Comparison of ENCODE assay signal across 22 mouse cellular contexts in genomic region chr15:8896856-8897255, GRCm38 (mm10).
DNase-seq lines count a peak whose midpoint lies in the region; ATAC-seq and TF ChIP-seq lines count a peak whose summit lies in the region.
"Had no signal": no experiment of that assay in that cellular context is flagged by ENCODE, and none has a peak within 500 bp of the region (broad histone marks: within the 10 kb centered on the region; RNA-seq: fewer than 3 reads in every experiment).

No protein-coding gene starts in this region.

- no peak overlapping the region for H3K9ac ChIP-seq in intestine, embryonic 16.5 days (ENCODE audit: low read depth, low read length)
- H3K9ac ChIP-seq: embryonic facial prominence, embryonic 15.5 days; heart, embryonic 15.5 days; hindbrain, embryonic 13.5 days had no signal

- WGBS in intestine, embryonic 16.5 days: 82% methylated on average over 2 of the region's 2 CpGs

- TF ChIP-seq CTCF in layer of hippocampus, adult 2 months (conservative IDR thresholded peaks at IDR 0.05): no peak
- no peak for TF ChIP-seq CTCF in C2C12 (IDR thresholded peaks at IDR 0.05; ENCODE audit: control insufficient read depth, insufficient read depth, insufficient read length)

- no peak for DNase-seq in layer of hippocampus, adult 2 months (ENCODE audit: low spot score in 2 of 2)
- no peak for DNase-seq in layer of hippocampus, postnatal 14 days (ENCODE audit: low spot score in 2 of 2)
- DNase-seq in 3T3-L1 (ENCODE audit: low read depth, low spot score) (peak; percentile 83), MN1 (ENCODE audit: low spot score) (peak; percentile 19)
- no peak for DNase-seq in urinary bladder, adult 2 months (ENCODE audit: low spot score)
- DNase-seq in left cerebral cortex, postnatal 14 days (ENCODE audit: low spot score in 2 of 2): no peak
- DNase-seq: adrenal gland, adult 2 months; B cell, adult 2 months; embryo, embryonic 11 days; heart, adult 2 months; heart, postnatal 14 days; kidney, adult 18-20 months had no signal

- H3K79me3 ChIP-seq in C2C12 (ENCODE audit: low read depth): no peaks in the 10 kb centered on the region

- H3K4me1 ChIP-seq in intestine, embryonic 16.5 days (ENCODE audit: control insufficient read depth, insufficient read depth, low read length): no peaks in the 10 kb centered on the region
- H3K4me1 ChIP-seq: embryonic facial prominence, embryonic 15.5 days; heart, embryonic 15.5 days; hindbrain, embryonic 13.5 days had no signal

- ATAC-seq in intestine, embryonic 16.5 days: no peak
- ATAC-seq: activated CD4-positive, CD25-positive, alpha-beta regulatory T cell, adult 4 months; Patski had no signal

- H3K4me3 ChIP-seq in layer of hippocampus, adult 2 months: no peak overlapping the region
- H3K4me3 ChIP-seq in C2C12 (ENCODE audit: insufficient read depth, poor library complexity, severe bottlenecking): no peak overlapping the region
- no peak overlapping the region for H3K4me3 ChIP-seq in intestine, embryonic 16.5 days (ENCODE audit: low read length)
- H3K4me3 ChIP-seq: embryonic facial prominence, embryonic 15.5 days; erythroblast, embryonic 14.5 days; heart, adult 2 months; heart, embryonic 15.5 days; hindbrain, embryonic 13.5 days had no signal

- no peaks in the 10 kb centered on the region for H3K27me3 ChIP-seq in C2C12 (ENCODE audit: control insufficient read depth, insufficient read depth, insufficient read length)
- no peaks in the 10 kb centered on the region for H3K27me3 ChIP-seq in intestine, embryonic 16.5 days (replicated peaks; ENCODE audit: control insufficient read depth, insufficient read depth, low read length)
- H3K27me3 ChIP-seq: embryonic facial prominence, embryonic 15.5 days; heart, embryonic 15.5 days; hindbrain, embryonic 13.5 days; Patski had no signal

- H3K27ac ChIP-seq in layer of hippocampus, adult 2 months: 0 out of 2 replicates have a peak overlapping the region, but pooled peaks have one; percentile 32
- no peak overlapping the region for H3K27ac ChIP-seq in intestine, embryonic 16.5 days (ENCODE audit: low read length)
- H3K27ac ChIP-seq: heart, adult 2 months; heart, embryonic 15.5 days; hindbrain, embryonic 13.5 days; hindbrain, postnatal 0 days had no signal

- intact Hi-C loops in left cerebral cortex, postnatal 14 days (cut with DNase I): no loop called here

- no peak overlapping the region for H3ac ChIP-seq in C2C12 (ENCODE audit: control insufficient read depth, insufficient read length, low read depth)

- no peak overlapping the region for H3K4me2 ChIP-seq in intestine, embryonic 16.5 days (ENCODE audit: low read depth, low read length)
- H3K4me2 ChIP-seq: heart, embryonic 11.5 days; heart, embryonic 15.5 days; hindbrain, embryonic 13.5 days had no signal

- H3K79me2 ChIP-seq in C2C12 (ENCODE audit: control insufficient read depth, insufficient read depth): no peaks in the 10 kb centered on the region

- H3K36me3 ChIP-seq in C2C12 (ENCODE audit: control insufficient read depth, insufficient read depth): no peaks in the 10 kb centered on the region
- no peaks in the 10 kb centered on the region for H3K36me3 ChIP-seq in intestine, embryonic 16.5 days (ENCODE audit: control insufficient read depth, insufficient read depth, low read length)
- H3K36me3 ChIP-seq: embryonic facial prominence, embryonic 15.5 days; heart, embryonic 15.5 days; hindbrain, embryonic 13.5 days had no signal

- no peaks in the 10 kb centered on the region for H3K9me3 ChIP-seq in intestine, embryonic 16.5 days (ENCODE audit: control insufficient read depth, low read length)
- H3K9me3 ChIP-seq: embryonic facial prominence, embryonic 15.5 days; heart, embryonic 15.5 days; hindbrain, embryonic 13.5 days had no signal

TF ChIP-seq in C2C12, 6 proteins besides CTCF, POLR2A, EP300 and RAD21:
- TF ChIP-seq MYOG (IDR thresholded peaks at IDR 0.05; ENCODE audit: control insufficient read depth, extremely low read depth, insufficient read length): no peak
- TF ChIP-seq CEBPB (IDR thresholded peaks at IDR 0.05; ENCODE audit: low read depth): peak; percentile 48
- TF ChIP-seq MAX (IDR thresholded peaks at IDR 0.05): no peak
TF ChIP-seq in C2C12: peak in this region for 1.

Comparison
In these comparisons a context has a peak if more than half of its experiments do, and no peak if none do; other contexts are left out.
1. DNase-seq: peak in 3T3-L1 (single experiment) and MN1 (single experiment); none in layer of hippocampus, adult 2 months (0 of 2), layer of hippocampus, postnatal 14 days (0 of 2), urinary bladder, adult 2 months (single experiment) and left cerebral cortex, postnatal 14 days (0 of 2).